Mouse (Mus musculus): ENCODE results near the gene Btbd16.

Gene Btbd16

DNA sequence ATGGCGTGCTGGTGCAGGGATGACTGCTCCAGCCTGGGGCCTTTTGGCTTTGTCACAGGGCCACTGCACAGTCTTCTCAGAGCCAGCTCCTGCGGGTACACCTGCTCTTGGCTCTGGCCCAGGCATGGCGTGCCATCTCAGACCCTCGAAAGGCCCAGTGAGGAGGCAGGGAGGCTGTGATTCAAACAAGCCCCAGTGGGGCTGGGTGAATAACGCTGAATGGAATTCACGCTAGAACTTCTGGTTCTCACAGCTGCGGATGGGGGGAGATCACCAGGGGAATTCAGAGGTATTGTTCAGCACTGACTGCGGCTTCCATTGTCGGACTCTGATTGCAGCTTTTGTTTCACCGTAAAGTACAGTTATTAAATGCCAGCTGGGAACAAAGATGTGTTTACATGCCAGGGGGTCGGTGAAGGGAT lies 86.9 kb downstream of the Btbd16 start:
- in situ Hi-C loops (cut with MseI, MboI), result no loop called here

DNA sequence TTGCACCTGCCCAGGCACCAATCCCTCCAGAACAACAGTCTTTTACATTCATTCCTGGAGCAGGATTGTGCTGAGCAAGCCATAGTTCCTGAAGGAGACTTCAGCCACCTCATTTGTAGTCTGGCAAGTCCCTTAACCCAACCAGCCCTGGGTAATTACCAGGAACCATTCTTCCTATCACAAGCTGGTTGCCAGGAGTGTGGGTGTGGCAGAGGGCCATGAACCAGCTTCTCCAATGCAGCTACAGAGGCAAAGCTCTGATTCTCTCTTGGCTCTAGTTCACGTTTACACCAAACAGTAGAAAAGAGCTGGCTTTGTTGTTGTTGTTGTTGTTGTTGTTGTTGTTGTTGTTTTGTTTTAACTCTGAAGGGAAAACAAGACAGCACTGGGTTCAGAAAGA lies 88.6 kb downstream of the Btbd16 start:
- in situ Hi-C loops (cut with MseI, MboI), result no loop called here

DNA sequence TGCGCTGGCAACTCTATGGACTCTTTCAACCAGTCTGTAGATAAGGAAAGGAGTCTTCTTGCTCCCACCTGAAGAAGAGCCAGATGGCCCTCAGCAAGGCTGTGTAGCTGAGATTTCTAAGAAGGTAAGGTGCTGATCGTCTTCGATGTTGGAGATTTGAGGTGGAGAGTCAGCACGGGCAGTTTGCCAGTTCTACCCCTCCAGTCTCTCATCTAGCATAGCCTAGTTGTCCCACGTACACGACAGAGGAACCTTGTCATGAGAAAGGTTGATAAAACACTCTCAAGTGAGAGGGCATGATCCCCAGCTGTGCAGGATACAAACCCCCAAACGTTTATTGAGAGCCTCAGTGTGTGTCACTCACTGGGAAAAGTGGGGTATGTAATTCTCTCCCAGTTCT lies 90.8 kb downstream of the Btbd16 start:
- in situ Hi-C loops (cut with MseI, MboI), result no loop called here

- in situ Hi-C loops (cut with MseI, MboI), result no loop called here
Observed at GRCm38 (mm10) chr7:130865613-130866591, 92.0 kb downstream of the Btbd16 start, which contains the start of gene Plekha1. TSS of gene Plekha1 (plus strand) at chr7:130865756.

GRCm38 (mm10) chr7:130866640-130867039 lies 92.8 kb downstream of the Btbd16 start:
- in situ Hi-C loops (cut with MseI, MboI), result no loop called here

DNA sequence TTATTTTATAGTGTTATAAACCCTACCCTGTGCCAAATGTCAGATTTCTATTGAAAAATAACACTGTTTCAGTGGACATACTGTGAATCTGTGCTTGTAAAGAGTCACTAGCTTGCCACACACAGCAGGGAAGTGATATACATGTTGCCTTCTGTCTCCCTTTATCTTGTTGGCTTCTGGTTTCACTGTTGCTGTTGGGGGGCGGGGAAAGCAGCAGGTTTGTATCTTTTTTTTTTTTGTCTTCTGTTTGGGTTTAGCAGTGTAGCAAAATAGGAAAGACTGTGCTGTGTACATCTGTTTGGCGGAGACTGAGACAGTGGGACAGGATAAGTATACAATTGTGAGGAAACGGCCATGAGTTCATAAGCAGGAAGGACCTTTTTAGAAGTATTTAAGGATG lies 93.4 kb downstream of the Btbd16 start:
- in situ Hi-C loops (cut with MseI, MboI), result no loop called here

Measured in mouse trophoblast stem cell (cell line).